Mouse (Mus musculus) MEL (cell line): ENCODE measurements around the gene Plaur. TPM values are rescaled to one million over a fixed set of nuclear protein-coding genes. Genes with fewer than 3 reads are reported as not detected.

ENCODE experiments used
- DNase-seq: peaks from one replicate; pipeline ENCODE4 v3.0.0; 2011; ENCODE audit warnings: low read depth, low spot score
- H3K27ac ChIP-seq: 2 replicates; pipeline ENCODE4 v1.5.1; 2012; ENCODE audit warnings: low read depth, mild to moderate bottlenecking, control low read depth, low read length, moderate library complexity; ENCODE audit not compliant: control insufficient read depth
- H3K27me3 ChIP-seq, 2 experiments: fragments of 150-350 bp in 1 of 2; sonication (generic) in 1 of 2; 2 replicates each; pipeline ENCODE4 v1.6.1; 2012; ENCODE audit warnings: low read length in 2 of 2, mild to moderate bottlenecking in 2 of 2, improper control_type of control experiment in 1 of 2, moderate library complexity in 1 of 2; ENCODE audit not compliant: insufficient read depth in 2 of 2, control insufficient read depth in 1 of 2
- H3K36me3 ChIP-seq, 2 experiments: 2 replicates each; pipeline ENCODE4 v1.6.1; 2012 to 2014; ENCODE audit warnings: low read length in 2 of 2, improper control_type of control experiment in 1 of 2, inconsistent platforms in 1 of 2, mild to moderate bottlenecking in 1 of 2; ENCODE audit not compliant: insufficient read depth in 2 of 2, control insufficient read depth in 1 of 2
- H3K4me1 ChIP-seq, 2 experiments: fragments of 150-350 bp in 1 of 2; sonication (generic) in 1 of 2; 2 replicates each; pipeline ENCODE4 v1.6.1; 2012; ENCODE audit warnings: low read length in 2 of 2, improper control_type of control experiment in 1 of 2, mild to moderate bottlenecking in 1 of 2; ENCODE audit not compliant: insufficient read depth in 2 of 2, control insufficient read depth in 1 of 2
- H3K4me3 ChIP-seq, 2 experiments: fragments of 150-350 bp in 1 of 2; sonication (generic) in 1 of 2; 2 replicates each; pipeline ENCODE4 v1.5.1; 2012; ENCODE audit warnings: low read depth in 2 of 2, low read length in 2 of 2, mild to moderate bottlenecking in 2 of 2, moderate library complexity in 2 of 2, control low read depth in 1 of 2, improper control_type of control experiment in 1 of 2; ENCODE audit not compliant: control insufficient read depth in 1 of 2, insufficient read depth in 1 of 2
- H3K79me2 ChIP-seq: 2 replicates; pipeline ENCODE4 v1.6.1; 2012; ENCODE audit warnings: mild to moderate bottlenecking, low read length, moderate library complexity; ENCODE audit not compliant: control insufficient read depth, poor library complexity, insufficient read depth
- H3K9ac ChIP-seq: 2 replicates; pipeline ENCODE4 v1.6.1; 2012; ENCODE audit warnings: low read depth, mild to moderate bottlenecking, control low read depth, low read length, moderate library complexity; ENCODE audit not compliant: control insufficient read depth, poor library complexity, severe bottlenecking
- H3K9me3 ChIP-seq: fragments of 150-350 bp; sonication (generic); replicated peaks from 2 replicates; pipeline ENCODE4 v1.6.1; 2012; ENCODE audit warnings: mild to moderate bottlenecking, low read length, improper control_type of control experiment, moderate library complexity; ENCODE audit not compliant: insufficient read depth
- BHLHE40 ChIP-seq: IDR thresholded peaks from 2 replicates; pipeline ENCODE4 v1.6.1; 2012; ENCODE audit warnings: low read depth, mild to moderate bottlenecking, inconsistent platforms, low read length, improper control_type of control experiment, borderline replicate concordance
- CHD1 ChIP-seq: IDR thresholded peaks from 2 replicates; pipeline ENCODE4 v1.6.1; 2012; ENCODE audit warnings: low read depth, mild to moderate bottlenecking, inconsistent platforms, low read length, improper control_type of control experiment
- CHD2 ChIP-seq: IDR thresholded peaks from 2 replicates; pipeline ENCODE4 v1.6.1; 2011; ENCODE audit warnings: low read length, improper control_type of control experiment
- CTCF ChIP-seq, 3 experiments: IDR thresholded peaks in 2 of 3; conservative IDR thresholded peaks in 1 of 3; 2 replicates each; pipeline ENCODE4 v1.5.1; 2011 to 2012; ENCODE audit warnings: low read length in 3 of 3, low read depth in 2 of 3, mild to moderate bottlenecking in 2 of 3, improper control_type of control experiment in 1 of 3, inconsistent platforms in 1 of 3, mixed read lengths in 1 of 3, moderate library complexity in 1 of 3; ENCODE audit not compliant: control insufficient read depth in 1 of 3, insufficient read depth in 1 of 3, poor library complexity in 1 of 3, severe bottlenecking in 1 of 3
- E2F4 ChIP-seq: IDR thresholded peaks from 2 replicates; pipeline ENCODE4 v1.6.1; 2011; ENCODE audit warnings: low read depth, low read length, improper control_type of control experiment, borderline replicate concordance
- ELF1 ChIP-seq: IDR thresholded peaks from 2 replicates; pipeline ENCODE4 v1.6.1; 2014; ENCODE audit warnings: low read depth, mild to moderate bottlenecking, inconsistent platforms, low read length, improper control_type of control experiment, moderate library complexity
- ETS1 ChIP-seq: IDR thresholded peaks from 2 replicates; pipeline ENCODE4 v1.6.1; 2012; ENCODE audit warnings: low read depth, mild to moderate bottlenecking, inconsistent platforms, low read length, improper control_type of control experiment, moderate library complexity
- GATA1 ChIP-seq: IDR thresholded peaks from 2 replicates; pipeline ENCODE4 v1.6.1; 2011; ENCODE audit warnings: low read depth, low read length, improper control_type of control experiment
- HCFC1 ChIP-seq: IDR thresholded peaks from 2 replicates; pipeline ENCODE4 v1.6.1; 2012; ENCODE audit warnings: low read depth, mild to moderate bottlenecking, inconsistent platforms, low read length, improper control_type of control experiment, moderate library complexity
- JUND ChIP-seq: IDR thresholded peaks from 2 replicates; pipeline ENCODE4 v1.6.1; 2011; ENCODE audit warnings: low read depth, mild to moderate bottlenecking, improper control_type of control experiment, low read length
- KAT2A ChIP-seq: conservative IDR thresholded peaks from 2 replicates; pipeline ENCODE4 v1.6.1; 2012; ENCODE audit warnings: low read depth, low read length, improper control_type of control experiment, inconsistent platforms
- MAFK ChIP-seq: IDR thresholded peaks from 2 replicates; pipeline ENCODE4 v1.6.1; 2011; ENCODE audit warnings: low read depth, mild to moderate bottlenecking, low read length, improper control_type of control experiment, borderline replicate concordance
- MEF2A ChIP-seq: IDR thresholded peaks from 2 replicates; pipeline ENCODE4 v1.6.1; 2014; ENCODE audit warnings: low read depth, mild to moderate bottlenecking, inconsistent platforms, low read length, improper control_type of control experiment; ENCODE audit not compliant: poor library complexity, insufficient replicate concordance, severe bottlenecking; ENCODE audit errors: extremely low read depth
- MXI1 ChIP-seq: IDR thresholded peaks from 2 replicates; pipeline ENCODE4 v1.6.1; 2011; ENCODE audit warnings: mild to moderate bottlenecking, low read depth, low read length, improper control_type of control experiment
- MYB ChIP-seq: IDR thresholded peaks from 2 replicates; pipeline ENCODE4 v1.6.1; 2011; ENCODE audit warnings: mild to moderate bottlenecking, low read depth, low read length, improper control_type of control experiment
- MYC ChIP-seq: IDR thresholded peaks from 2 replicates; pipeline ENCODE4 v1.6.1; 2011; ENCODE audit warnings: low read depth, mild to moderate bottlenecking, low read length, improper control_type of control experiment, moderate library complexity
- NRF1 ChIP-seq: IDR thresholded peaks from 2 replicates; pipeline ENCODE4 v1.6.1; 2014; ENCODE audit warnings: low read depth, mild to moderate bottlenecking, inconsistent platforms, low read length, improper control_type of control experiment, moderate library complexity; ENCODE audit not compliant: poor library complexity, insufficient read depth, severe bottlenecking
- POLR2A ChIP-seq, 2 experiments: IDR thresholded peaks; 2 replicates each; pipeline ENCODE4 v1.6.1; 2011 to 2012; ENCODE audit warnings: low read length in 2 of 2, mild to moderate bottlenecking in 2 of 2, control low read depth in 1 of 2, improper control_type of control experiment in 1 of 2, low read depth in 1 of 2, moderate library complexity in 1 of 2; ENCODE audit not compliant: control insufficient read depth in 1 of 2, insufficient read depth in 1 of 2, poor library complexity in 1 of 2
- POLR2AphosphoS2 ChIP-seq: IDR thresholded peaks from 2 replicates; pipeline ENCODE4 v1.6.1; 2011; ENCODE audit warnings: low read length, improper control_type of control experiment
- POLR2AphosphoS5 ChIP-seq: IDR thresholded peaks from 2 replicates; pipeline ENCODE4 v1.6.1; 2012; ENCODE audit warnings: low read depth, borderline replicate concordance, mild to moderate bottlenecking, inconsistent platforms, low read length, moderate library complexity, mixed read lengths
- RAD21 ChIP-seq: IDR thresholded peaks from 2 replicates; pipeline ENCODE4 v1.6.1; 2011; ENCODE audit warnings: mild to moderate bottlenecking, low read depth, low read length, improper control_type of control experiment
- RCOR1 ChIP-seq: IDR thresholded peaks from 2 replicates; pipeline ENCODE4 v1.6.1; 2012; ENCODE audit warnings: low read depth, mild to moderate bottlenecking, inconsistent platforms, low read length, improper control_type of control experiment
- SIN3A ChIP-seq: IDR thresholded peaks from 2 replicates; pipeline ENCODE4 v1.6.1; 2012; ENCODE audit warnings: low read length, improper control_type of control experiment, inconsistent platforms
- TBP ChIP-seq: IDR thresholded peaks from 2 replicates; pipeline ENCODE4 v1.8.0; 2011; ENCODE audit warnings: low read depth, low read length, improper control_type of control experiment
- TCF12 ChIP-seq: IDR thresholded peaks from 2 replicates; pipeline ENCODE4 v1.6.1; 2014; ENCODE audit warnings: low read depth, mild to moderate bottlenecking, inconsistent platforms, low read length, improper control_type of control experiment, moderate library complexity
- USF1 ChIP-seq: IDR thresholded peaks from 2 replicates; pipeline ENCODE4 v1.6.1; 2014; ENCODE audit warnings: low read depth, mild to moderate bottlenecking, inconsistent platforms, low read length, improper control_type of control experiment, moderate library complexity
- USF2 ChIP-seq, 2 experiments: IDR thresholded peaks; 2 replicates each; pipeline ENCODE4 v1.6.1; 2011 to 2012; ENCODE audit warnings: improper control_type of control experiment in 2 of 2, low read length in 2 of 2, borderline replicate concordance in 1 of 2, inconsistent platforms in 1 of 2, low read depth in 1 of 2, mild to moderate bottlenecking in 1 of 2; ENCODE audit not compliant: insufficient read depth in 1 of 2
- ZC3H11A ChIP-seq: IDR thresholded peaks from 2 replicates; pipeline ENCODE4 v1.6.1; 2012; ENCODE audit warnings: low read depth, mild to moderate bottlenecking, inconsistent platforms, low read length, improper control_type of control experiment
- ZMIZ1 ChIP-seq: IDR thresholded peaks from 2 replicates; pipeline ENCODE4 v1.6.1; 2012; ENCODE audit warnings: low read depth, mild to moderate bottlenecking, inconsistent platforms, low read length, improper control_type of control experiment, moderate library complexity
- ZNF384 ChIP-seq: IDR thresholded peaks from 2 replicates; pipeline ENCODE4 v1.6.1; 2012; ENCODE audit warnings: low read depth, mild to moderate bottlenecking, inconsistent platforms, low read length, improper control_type of control experiment
- polyA plus RNA-seq, 2 experiments: library from polyadenylated mRNA; stranded (reverse) in 1 of 2; unstranded in 1 of 2; fragments of >175 nt in 1 of 2; fragments of >200 nt in 1 of 2; gene quantifications; 2 replicates each; pipeline versions ENCODE4 v1.2.1 to v1.2.4; 2012; ENCODE audit warnings: low replicate concordance in 2 of 2, low read depth in 1 of 2; ENCODE audit not compliant: insufficient read length in 2 of 2, insufficient read depth in 1 of 2, missing spikeins in 1 of 2
- total RNA-seq: library from RNA; depleted of rRNA; stranded (reverse); fragments of 300-350 nt; gene quantifications from 2 replicates; pipeline ENCODE4 v1.2.3, GENCODE M21; 2012

Plaur gene
- total and polyA plus RNA-seq, 3 experiments: 8.6 to 9.7 TPM; not detected in 1

- no peak overlapping the region for H3K4me3 ChIP-seq
- H3K27ac ChIP-seq: no peak overlapping the region
- H3K9me3 ChIP-seq: no peaks in the 10 kb centered on the region
- H3K79me2 ChIP-seq: no peaks in the 10 kb centered on the region
- no peaks in the 10 kb centered on the region for H3K27me3 ChIP-seq
- H3K4me1 ChIP-seq: no peaks in the 10 kb centered on the region; a peak in 1 of 4 replicates
- no peak for DNase-seq
- no peak for TF ChIP-seq RAD21
- no peak for TF ChIP-seq USF1
- no peak for TF ChIP-seq CHD2
- TF ChIP-seq RCOR1: no peak
- no peak for TF ChIP-seq ZNF384
- TF ChIP-seq MYB: no peak
- no peak for TF ChIP-seq ETS1
- TF ChIP-seq ZMIZ1: no peak
- TF ChIP-seq POLR2AphosphoS5: no peak
- TF ChIP-seq SIN3A: no peak
- TF ChIP-seq MXI1: no peak
- TF ChIP-seq HCFC1: no peak
- TF ChIP-seq POLR2AphosphoS2: no peak
- TF ChIP-seq POLR2A (IDR thresholded peaks at IDR 0.05; ENCODE audit: control insufficient read depth in 1 of 2, insufficient read depth in 1 of 2, low read depth in 1 of 2, low read length in 2 of 2, poor library complexity in 1 of 2): no peak
- no peak for TF ChIP-seq MAFK
- no peak for TF ChIP-seq BHLHE40
- no peak for TF ChIP-seq JUND
- no peak for TF ChIP-seq CTCF (IDR thresholded peaks at IDR 0.05 in 2 of 3, conservative IDR thresholded peaks at IDR 0.05 in 1 of 3; ENCODE audit: control insufficient read depth in 1 of 3, insufficient read depth in 1 of 3, low read depth in 2 of 3, low read length in 3 of 3, poor library complexity in 1 of 3, severe bottlenecking in 1 of 3)
- TF ChIP-seq CHD1: no peak
- H3K9ac ChIP-seq: no peak overlapping the region
- no peaks in the 10 kb centered on the region for H3K36me3 ChIP-seq
Observed at GRCm38 (mm10) chr7:24476338-24476737, 14.1 kb downstream of the Plaur start.

GRCm38 (mm10) chr7:24476856-24477255 is 14.6 kb downstream of the Plaur start:
- H3K27me3 ChIP-seq: no peaks in the 10 kb centered on the region
- no peak overlapping the region for H3K27ac ChIP-seq
- no peaks in the 10 kb centered on the region for H3K79me2 ChIP-seq
- no peak overlapping the region for H3K4me3 ChIP-seq
- no peaks in the 10 kb centered on the region; a peak in 2 of 4 replicates for H3K4me1 ChIP-seq
- H3K9me3 ChIP-seq: no peaks in the 10 kb centered on the region
- no peaks in the 10 kb centered on the region for H3K36me3 ChIP-seq
- DNase-seq: no peak
- no peak overlapping the region for H3K9ac ChIP-seq
- TF ChIP-seq POLR2A (IDR thresholded peaks at IDR 0.05; ENCODE audit: control insufficient read depth in 1 of 2, insufficient read depth in 1 of 2, low read depth in 1 of 2, low read length in 2 of 2, poor library complexity in 1 of 2): no peak
- TF ChIP-seq MYC: no peak
- no peak for TF ChIP-seq TBP
- TF ChIP-seq MAFK: no peak
- TF ChIP-seq USF2 (IDR thresholded peaks at IDR 0.05; ENCODE audit: borderline replicate concordance in 1 of 2, insufficient read depth in 1 of 2, low read depth in 1 of 2, low read length in 2 of 2): no peak
- no peak for TF ChIP-seq ZMIZ1
- no peak for TF ChIP-seq NRF1
- TF ChIP-seq CHD1: no peak
- no peak for TF ChIP-seq MXI1
- no peak for TF ChIP-seq ELF1
- no peak for TF ChIP-seq RAD21
- no peak for TF ChIP-seq E2F4
- no peak for TF ChIP-seq USF1
- TF ChIP-seq KAT2A: no peak
- TF ChIP-seq TCF12: no peak
- TF ChIP-seq ZC3H11A: no peak
- TF ChIP-seq POLR2AphosphoS5: no peak
- TF ChIP-seq GATA1: no peak
- TF ChIP-seq HCFC1: no peak
- no peak for TF ChIP-seq MEF2A
